Mouse (Mus musculus): ENCODE measurements around the gene Olfr199.
"Not testable (repeated sequence)": the region's sequence is repeated elsewhere in the genome, so short reads cannot be mapped to it uniquely, and the experiment has no call there.

Gene Olfr199

GRCm38 (mm10) chr16:59219667-59220066, at the start of gene Olfr199:
Olfr199 (minus strand) TSS chr16:59219767.
- not testable (repeated sequence) for DNase-seq

GRCm38 (mm10) chr16:59269097-59269496, 49.5 kb upstream of the Olfr199 start:
- DNase-seq: not testable (repeated sequence)

- no peak for DNase-seq
Observed at GRCm38 (mm10) chr16:59249684-59250083, 30.1 kb upstream of the Olfr199 start.

- DNase-seq: not testable (repeated sequence)
Observed at GRCm38 (mm10) chr16:59217861-59218260, 1.7 kb downstream of the Olfr199 start.

- DNase-seq: not testable (repeated sequence)
Observed at GRCm38 (mm10) chr16:59203433-59203832, 16.1 kb downstream of the Olfr199 start, which contains the start of gene Olfr198. Olfr198 (minus strand) TSS chr16:59203533.

- no peak for DNase-seq
Observed at GRCm38 (mm10) chr16:59170354-59170753, 49.2 kb downstream of the Olfr199 start, which contains the start of gene Olfr196. Olfr196 (minus strand) TSS chr16:59170454.
